In the genomic region with DNA sequence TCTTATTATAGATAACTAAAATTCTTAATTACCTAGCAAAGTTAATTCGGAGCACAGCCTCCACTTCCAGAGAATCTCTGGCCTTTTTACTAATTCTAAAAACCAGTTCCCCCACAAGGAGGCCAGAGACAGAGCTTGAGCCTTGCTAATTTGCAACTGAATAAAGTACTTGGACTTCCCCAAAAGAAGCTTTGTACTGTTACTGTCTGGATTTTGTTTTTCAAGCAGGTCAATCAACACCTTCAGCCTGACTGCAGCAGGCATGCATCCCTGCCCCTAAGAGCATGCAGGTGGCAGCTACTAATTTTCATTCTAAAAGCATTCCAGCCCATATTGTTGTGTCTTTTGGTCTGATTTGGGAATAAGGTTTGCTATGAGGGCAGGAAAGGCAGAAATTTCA, we compare ENCODE assay signal across 10 mouse cellular contexts. TPM values are rescaled to one million over a fixed set of nuclear protein-coding genes. Genes with fewer than 3 reads are reported as not detected.
"Had no signal": no experiment of that assay in that cellular context is flagged by ENCODE, and none has a peak within 500 bp of the region (broad histone marks: within the 10 kb centered on the region; RNA-seq: fewer than 3 reads in every experiment).

No protein-coding gene starts in this region.

RNA-seq across cellular contexts. Expression of a gene that starts 13.0 kb away (rescaled TPM):
- total RNA-seq: left cerebral cortex, postnatal 14 days; left cerebral cortex, postnatal 25 days; left cerebral cortex, postnatal 36 days; megakaryocyte progenitor cell, adult 5-6 weeks; megakaryocyte, adult 5-6 weeks; megakaryocyte-erythroid progenitor cell, adult 5-6 weeks; monocyte, adult 5-6 weeks had no signal
- polyA plus RNA-seq: macrophage, myocyte had no signal

RNA-seq across cellular contexts. Expression of a gene that starts 24.5 kb away (rescaled TPM):
- total RNA-seq: left cerebral cortex, postnatal 10 days had no signal
